Mouse (Mus musculus): Measurements from ENCODE around the gene Thnsl2. TPM values are rescaled to one million over a fixed set of nuclear protein-coding genes. Genes with fewer than 3 reads are reported as not detected.

Gene Thnsl2
- total RNA-seq, 2 experiments from 2014 or later: 3.2 to 3.3 TPM

- Histone ChIP-seq H3K4me3 (no peak overlapping the region), H3K27ac (no peak overlapping the region)
- intact Hi-C loops (cut with DNase I): no loop called here
- DNase-seq (ENCODE audit: extremely low spot score in 1 of 2, low spot score in 2 of 2): no peak
- TF ChIP-seq CTCF (IDR thresholded peaks at IDR 0.05): peak; percentile 32
Observed at GRCm38 (mm10) chr6:71156674-71157326, 12.6 kb upstream of the Thnsl2 start.

- no peak for DNase-seq (ENCODE audit: extremely low spot score in 1 of 2, low spot score in 2 of 2)
- intact Hi-C loops (cut with DNase I): loop anchor here (5.0 kb wide), 1 partner anchor 647 kb away; no protein-coding TSS in a partner anchor
- Histone ChIP-seq H3K4me3 (no peak overlapping the region), H3K27ac (no peak overlapping the region)
- no peak for TF ChIP-seq CTCF (IDR thresholded peaks at IDR 0.05)
Observed at GRCm38 (mm10) chr6:71154861-71155260, 10.6 kb upstream of the Thnsl2 start.

GRCm38 (mm10) chr6:71153486-71153885, 9.2 kb upstream of the Thnsl2 start:
- no peak for DNase-seq (ENCODE audit: extremely low spot score in 1 of 2, low spot score in 2 of 2)
- no peak for TF ChIP-seq CTCF (IDR thresholded peaks at IDR 0.05)
- no peak overlapping the region for H3K4me3 ChIP-seq
- intact Hi-C loops (cut with DNase I): loop anchor here (5.0 kb wide), 1 partner anchor 649 kb away; no protein-coding TSS in a partner anchor
- H3K27ac ChIP-seq: no peak overlapping the region

- no peak for TF ChIP-seq CTCF (IDR thresholded peaks at IDR 0.05)
- no peak for DNase-seq (ENCODE audit: extremely low spot score in 1 of 2, low spot score in 2 of 2)
- intact Hi-C loops (cut with DNase I): loop anchor here (5.0 kb wide), 1 partner anchor 651 kb away; no protein-coding TSS in a partner anchor
- H3K27ac ChIP-seq: no peak overlapping the region
- no peak overlapping the region for H3K4me3 ChIP-seq
Observed at GRCm38 (mm10) chr6:71151098-71151497, 6.9 kb upstream of the Thnsl2 start.

- DNase-seq (ENCODE audit: extremely low spot score in 1 of 2, low spot score in 2 of 2): peak; percentile 21 to 35
- intact Hi-C loops (cut with DNase I): no loop called here
- Histone ChIP-seq H3K4me3 (no peak overlapping the region), H3K27ac (no peak overlapping the region)
- peak; percentile 58 for TF ChIP-seq CTCF (IDR thresholded peaks at IDR 0.05)
Observed at GRCm38 (mm10) chr6:71149534-71149933, 5.3 kb upstream of the Thnsl2 start.

- intact Hi-C loops (cut with DNase I): no loop called here
- Histone ChIP-seq H3K4me3 (no peak overlapping the region), H3K27ac (no peak overlapping the region)
- no peak for TF ChIP-seq CTCF (IDR thresholded peaks at IDR 0.05)
- DNase-seq (ENCODE audit: extremely low spot score in 1 of 2, low spot score in 2 of 2): no peak
Observed at GRCm38 (mm10) chr6:71148336-71148735, 4.1 kb upstream of the Thnsl2 start.

- no peak for TF ChIP-seq CTCF (IDR thresholded peaks at IDR 0.05)
- no peak for DNase-seq (ENCODE audit: extremely low spot score in 1 of 2, low spot score in 2 of 2)
- intact Hi-C loops (cut with DNase I): no loop called here
- H3K4me3 ChIP-seq: no peak overlapping the region
- H3K27ac ChIP-seq: no peak overlapping the region
Observed at GRCm38 (mm10) chr6:71145288-71145989, 1.2 kb upstream of the Thnsl2 start.

- DNase-seq (ENCODE audit: extremely low spot score in 1 of 2, low spot score in 2 of 2): no peak
- intact Hi-C loops (cut with DNase I): loop anchor here (5.0 kb wide), 1 partner anchor 129 kb away; the partner anchor contains the start of gene Krcc1
- TF ChIP-seq CTCF (IDR thresholded peaks at IDR 0.05): no peak
- Histone ChIP-seq H3K4me3 (peak overlapping the region; percentile 78), H3K27ac (peak overlapping the region; percentile 84)
Observed at GRCm38 (mm10) chr6:71143154-71143893, 915 bp downstream of the Thnsl2 start.

- H3K4me3 ChIP-seq: no peak overlapping the region
- no peak for DNase-seq (ENCODE audit: extremely low spot score in 1 of 2, low spot score in 2 of 2)
- no peak for TF ChIP-seq CTCF (IDR thresholded peaks at IDR 0.05)
- no peak overlapping the region for H3K27ac ChIP-seq
- intact Hi-C loops (cut with DNase I): no loop called here
Observed at GRCm38 (mm10) chr6:71135031-71135430, 9.2 kb downstream of the Thnsl2 start.

- Histone ChIP-seq H3K4me3 (no peak overlapping the region), H3K27ac (no peak overlapping the region)
- intact Hi-C loops (cut with DNase I): no loop called here
- DNase-seq (ENCODE audit: extremely low spot score in 1 of 2, low spot score in 2 of 2): no peak
- TF ChIP-seq CTCF (IDR thresholded peaks at IDR 0.05): no peak
Observed at GRCm38 (mm10) chr6:71133559-71133958, 10.7 kb downstream of the Thnsl2 start.

- Histone ChIP-seq H3K27ac (no peak overlapping the region), H3K4me3 (no peak overlapping the region)
- no peak for TF ChIP-seq CTCF (IDR thresholded peaks at IDR 0.05)
- intact Hi-C loops (cut with DNase I): no loop called here
- DNase-seq (ENCODE audit: extremely low spot score in 1 of 2, low spot score in 2 of 2): no peak
Observed at GRCm38 (mm10) chr6:71131038-71131437, 13.2 kb downstream of the Thnsl2 start.

- intact Hi-C loops (cut with DNase I): no loop called here
- no peak for TF ChIP-seq CTCF (IDR thresholded peaks at IDR 0.05)
- no peak for DNase-seq (ENCODE audit: extremely low spot score in 1 of 2, low spot score in 2 of 2)
- Histone ChIP-seq H3K4me3 (no peak overlapping the region), H3K27ac (no peak overlapping the region)
Observed at GRCm38 (mm10) chr6:71130269-71130668, 14.0 kb downstream of the Thnsl2 start.
